Mouse (Mus musculus) stomach, embryonic 15.5 days (tissue): ENCODE measurements around the gene Pdzrn3. TPM values are rescaled to one million over a fixed set of nuclear protein-coding genes. Genes with fewer than 3 reads are reported as not detected.

ENCODE experiments used
- ATAC-seq: fragments of 200-750 bp; cut with Nextera tagmentation; 2 replicates; pipeline ENCODE4 v1.8.0; 2017; ENCODE audit warnings: low read depth, moderate number of reproducible peaks, moderate TSS enrichment; ENCODE audit not compliant: insufficient read depth, low FRiP score
- H3K27ac ChIP-seq: fragments of 300-500 bp; sonication (generic); 2 replicates; pipeline ENCODE4 v1.5.1; 2015; ENCODE audit warnings: mild to moderate bottlenecking, inconsistent platforms
- H3K27me3 ChIP-seq: fragments of 300-500 bp; sonication (generic); replicated peaks from 2 replicates; pipeline ENCODE4 v1.6.1; 2015; ENCODE audit warnings: inconsistent platforms
- H3K36me3 ChIP-seq: fragments of 300-500 bp; sonication (generic); 2 replicates; pipeline ENCODE4 v1.6.1; 2015; ENCODE audit warnings: inconsistent platforms
- H3K4me1 ChIP-seq: fragments of 300-500 bp; sonication (generic); 2 replicates; pipeline ENCODE4 v1.6.1; 2015; ENCODE audit warnings: inconsistent platforms
- H3K4me2 ChIP-seq: fragments of 300-500 bp; sonication (generic); 2 replicates; pipeline ENCODE4 v1.6.1; 2015; ENCODE audit warnings: mild to moderate bottlenecking, inconsistent platforms
- H3K4me3 ChIP-seq: fragments of 300-500 bp; sonication (generic); replicated peaks from 2 replicates; pipeline ENCODE4 v1.5.1; 2015; ENCODE audit warnings: inconsistent platforms
- H3K9ac ChIP-seq: fragments of 300-500 bp; sonication (generic); 2 replicates; pipeline ENCODE4 v1.6.1; 2015; ENCODE audit warnings: inconsistent platforms
- H3K9me3 ChIP-seq: fragments of 300-500 bp; sonication (generic); 2 replicates; pipeline ENCODE4 v1.6.1; 2016; ENCODE audit warnings: inconsistent platforms
- WGBS: fragments of 180-500 bp; shearing (Covaris S2); methylation state at CpG from one replicate; pipeline ENCODE4 v1.1.7; 2015; 5-methylcytosine and 5-hydroxymethylcytosine counted together
- polyA plus RNA-seq: library from polyadenylated mRNA; unstranded; fragments of >200 nt; fragmentation: Nextera tagmentation; extraction: Ambion mirVana; gene quantifications from 2 replicates; pipeline ENCODE4 v1.2.1, GENCODE M21; 2015

Pdzrn3 gene
- polyA plus RNA-seq, 1 experiment from 2014 or later, result 12.5 TPM

DNA sequence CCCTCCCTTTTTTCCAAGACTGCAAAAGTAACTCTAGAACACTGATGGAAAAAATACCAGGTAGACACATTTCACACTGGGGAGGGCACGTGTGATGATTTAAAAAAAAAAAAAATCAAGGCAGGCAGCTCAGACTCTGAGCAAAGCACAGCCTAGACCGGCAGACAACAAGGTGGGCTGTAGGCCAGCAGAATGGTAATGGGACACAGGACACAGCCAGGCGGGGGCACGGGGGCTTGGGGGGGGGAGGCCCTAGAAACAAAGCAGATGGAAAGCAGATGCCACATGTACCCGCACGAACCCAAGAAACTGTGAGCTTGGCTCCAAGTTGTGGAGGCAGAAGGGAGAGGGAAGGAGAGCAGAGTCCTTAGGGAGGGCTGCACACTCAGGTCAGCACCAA is 11.9 kb downstream of the Pdzrn3 start:
- Histone ChIP-seq H3K36me3 (0 out of 2 replicates have a peak, but pooled peaks cover 1% of the 10 kb centered on the region), H3K4me1 (peaks cover 38% of the 10 kb centered on the region; the same call in 1 of the 2 replicates), H3K4me2 (no peak overlapping the region), H3K27ac (no peak overlapping the region), H3K9ac (no peak overlapping the region), H3K4me3 (no peak overlapping the region), H3K9me3 (no peaks in the 10 kb centered on the region), H3K27me3 (no peaks in the 10 kb centered on the region)
- ATAC-seq, result no peak
- 66% methylated on average over 6 of the region's 6 CpGs for WGBS

DNA sequence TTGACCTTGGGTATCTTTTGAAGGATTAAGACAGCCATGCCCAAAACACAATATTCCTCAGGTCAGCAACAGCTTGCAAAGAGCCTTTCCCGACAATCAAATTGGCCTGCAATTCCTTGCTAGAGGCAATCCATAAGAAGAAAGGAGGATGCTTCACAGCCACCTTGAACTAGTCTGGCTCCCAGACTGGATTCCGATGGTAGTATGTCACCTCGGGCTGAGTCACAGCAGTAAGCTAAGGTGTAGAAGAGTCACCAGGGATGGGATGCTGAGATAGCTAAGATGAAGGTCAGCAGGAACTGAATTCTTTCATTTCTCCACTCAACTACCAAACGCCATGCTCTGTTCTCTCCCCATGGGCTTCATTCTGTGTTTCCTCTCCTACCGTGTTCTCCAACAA is 13.8 kb downstream of the Pdzrn3 start:
- ATAC-seq, result no peak
- H3K9ac ChIP-seq, result no peak overlapping the region
- 0 out of 2 replicates have a peak, but pooled peaks cover 4% of the 10 kb centered on the region for H3K36me3 ChIP-seq
- no peak overlapping the region for H3K4me3 ChIP-seq
- H3K4me2 ChIP-seq, result no peak overlapping the region
- no peaks in the 10 kb centered on the region for H3K9me3 ChIP-seq
- H3K27me3 ChIP-seq, result no peaks in the 10 kb centered on the region
- no peak overlapping the region for H3K27ac ChIP-seq
- peaks cover 37% of the 10 kb centered on the region; the same call in 1 of the 2 replicates for H3K4me1 ChIP-seq
- WGBS, result 81% methylated on average over 5 of the region's 5 CpGs

DNA sequence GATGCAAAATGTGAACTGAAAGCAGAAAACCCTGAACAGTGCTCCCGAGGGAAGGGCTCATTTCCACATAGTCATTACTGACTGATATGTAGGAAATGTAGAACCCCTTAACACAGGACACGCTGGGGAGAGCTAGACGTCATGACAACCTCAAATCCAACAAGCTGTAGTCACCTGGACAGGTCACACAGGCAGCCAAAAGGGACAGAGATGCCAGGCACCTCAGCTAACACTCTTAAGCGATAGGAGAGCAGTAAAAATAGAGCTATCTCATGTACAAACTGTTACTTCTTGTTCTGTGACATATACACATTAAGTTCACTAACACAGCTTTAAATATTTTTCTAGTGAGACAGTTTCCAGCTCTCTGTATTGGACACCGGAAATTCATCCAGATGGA is 15.0 kb downstream of the Pdzrn3 start:
- Histone ChIP-seq H3K9me3 (no peaks in the 10 kb centered on the region), H3K27ac (peak overlapping the region; percentile 54; the same call in 1 of the 2 replicates), H3K36me3 (0 out of 2 replicates have a peak, but pooled peaks cover 4% of the 10 kb centered on the region), H3K4me2 (no peak overlapping the region), H3K4me1 (peaks cover 33% of the 10 kb centered on the region; the same call in 1 of the 2 replicates), H3K9ac (no peak overlapping the region), H3K27me3 (no peaks in the 10 kb centered on the region), H3K4me3 (no peak overlapping the region)
- 48% methylated on average over 5 of the region's 5 CpGs for WGBS
- no peak for ATAC-seq

DNA sequence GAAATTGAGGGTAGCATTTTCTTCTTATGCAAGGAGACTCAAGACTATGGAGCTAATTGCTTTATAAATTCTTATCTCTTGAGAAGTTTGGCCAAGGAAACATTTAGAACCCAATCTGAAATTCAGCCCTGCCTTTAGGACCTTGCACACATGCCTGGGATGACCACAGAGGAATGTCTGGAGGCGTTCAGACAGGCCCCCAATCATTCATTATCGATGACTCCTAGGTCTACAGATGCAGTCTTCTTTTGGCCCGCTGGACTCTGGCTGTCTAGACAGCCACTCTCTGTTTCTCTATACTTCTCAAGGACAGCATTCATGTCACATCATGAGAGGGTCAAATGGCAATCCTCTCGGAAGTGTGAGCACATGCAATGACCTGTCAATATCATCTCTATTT is 15.4 kb downstream of the Pdzrn3 start:
- H3K9me3 ChIP-seq, result no peaks in the 10 kb centered on the region
- ATAC-seq, result no peak
- 0 out of 2 replicates have a peak, but pooled peaks cover 4% of the 10 kb centered on the region for H3K36me3 ChIP-seq
- no peak overlapping the region for H3K9ac ChIP-seq
- no peaks in the 10 kb centered on the region for H3K27me3 ChIP-seq
- 49% methylated on average over 4 of the region's 4 CpGs for WGBS
- no peak overlapping the region for H3K4me3 ChIP-seq
- H3K4me2 ChIP-seq, result no peak overlapping the region
- no peak overlapping the region for H3K27ac ChIP-seq
- peaks cover 29% of the 10 kb centered on the region; the same call in 1 of the 2 replicates for H3K4me1 ChIP-seq

DNA sequence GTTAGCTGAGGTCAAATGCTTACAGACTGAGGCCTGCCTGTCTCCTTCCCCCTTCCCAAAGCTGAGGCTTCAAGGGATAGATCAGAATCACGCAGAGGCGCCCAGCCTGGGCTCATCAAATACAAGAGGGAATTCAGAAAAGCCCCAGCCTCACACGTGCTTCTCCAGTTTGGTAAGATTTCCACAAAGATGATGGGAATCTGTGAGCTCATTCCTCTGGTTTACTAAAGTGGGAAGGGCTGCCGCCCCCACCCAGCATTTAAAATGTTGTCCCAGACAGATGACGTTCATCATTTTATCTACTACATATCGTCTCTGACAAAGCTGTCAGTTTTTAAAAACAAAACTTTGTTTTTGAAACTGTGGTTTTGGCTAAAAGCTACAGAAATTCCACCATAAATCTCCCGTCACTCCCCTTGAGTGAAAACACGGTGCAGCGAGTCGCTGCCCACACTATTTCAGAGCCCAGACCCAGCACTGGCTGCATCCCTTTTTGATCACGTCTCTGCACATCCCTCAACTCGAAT is 17.4 kb downstream of the Pdzrn3 start:
- Histone ChIP-seq H3K9ac (no peak overlapping the region), H3K27ac (peak overlapping the region; percentile 28; the same call in 1 of the 2 replicates), H3K4me1 (peaks cover 19% of the 10 kb centered on the region; the same call in 1 of the 2 replicates), H3K9me3 (no peaks in the 10 kb centered on the region), H3K27me3 (no peaks in the 10 kb centered on the region), H3K4me2 (no peak overlapping the region), H3K36me3 (0 out of 2 replicates have a peak, but pooled peaks cover 4% of the 10 kb centered on the region), H3K4me3 (no peak overlapping the region)
- 42% methylated on average over 12 of the region's 12 CpGs for WGBS
- peak; percentile 37; the same call in 1 of the 2 replicates for ATAC-seq

DNA sequence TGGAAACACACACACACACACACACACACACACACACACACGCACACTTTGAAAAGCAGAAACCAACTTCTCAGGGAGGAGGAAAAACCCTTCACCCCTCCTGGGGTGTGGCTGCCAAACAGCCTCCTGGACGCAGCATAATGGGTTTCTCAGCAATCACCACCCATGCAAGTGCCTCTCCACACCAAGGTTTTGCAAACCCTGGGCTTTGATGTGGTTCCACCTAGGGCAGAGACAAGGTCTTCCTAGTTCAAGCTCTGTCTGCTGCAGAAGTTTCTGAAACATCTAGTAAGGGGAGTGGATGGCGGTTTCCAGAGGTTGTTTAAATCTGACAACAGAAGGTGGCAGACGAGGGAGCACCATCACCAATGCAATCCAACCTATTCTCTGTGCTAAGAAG is 18.1 kb downstream of the Pdzrn3 start:
- ATAC-seq, result no peak
- peaks cover 21% of the 10 kb centered on the region; the same call in 1 of the 2 replicates for H3K4me1 ChIP-seq
- H3K4me3 ChIP-seq, result no peak overlapping the region
- no peak overlapping the region for H3K4me2 ChIP-seq
- H3K36me3 ChIP-seq, result 0 out of 2 replicates have a peak, but pooled peaks cover 4% of the 10 kb centered on the region
- WGBS, result 49% methylated on average over 4 of the region's 4 CpGs
- H3K27ac ChIP-seq, result peak overlapping the region; percentile 28; the same call in 1 of the 2 replicates
- no peak overlapping the region for H3K9ac ChIP-seq
- H3K9me3 ChIP-seq, result no peaks in the 10 kb centered on the region
- H3K27me3 ChIP-seq, result no peaks in the 10 kb centered on the region

DNA sequence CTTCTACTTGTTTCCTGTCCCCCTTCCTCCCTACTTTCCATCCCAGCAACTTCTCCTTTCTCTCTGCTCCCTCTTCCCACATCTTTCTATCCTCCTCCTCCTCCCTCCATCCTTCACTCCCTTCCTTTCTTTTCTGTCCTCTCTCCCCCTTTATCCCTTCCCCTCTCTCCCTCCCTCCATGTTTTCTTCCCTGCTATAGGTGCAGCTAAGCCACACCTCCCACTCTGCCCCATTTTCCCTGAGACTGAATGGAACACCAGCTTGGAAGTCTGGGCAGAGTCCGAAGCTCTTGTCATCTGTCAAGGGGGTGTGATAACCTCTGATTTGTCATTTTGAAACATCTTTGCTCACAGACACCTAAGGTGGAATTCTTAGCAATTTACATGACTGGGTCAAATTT is 22.8 kb downstream of the Pdzrn3 start:
- no peak overlapping the region for H3K9ac ChIP-seq
- no peaks in the 10 kb centered on the region for H3K9me3 ChIP-seq
- no peak overlapping the region for H3K27ac ChIP-seq
- ATAC-seq, result no peak
- no peak overlapping the region for H3K4me2 ChIP-seq
- no peaks in the 10 kb centered on the region for H3K27me3 ChIP-seq
- no peaks in the 10 kb centered on the region for H3K36me3 ChIP-seq
- no peak overlapping the region for H3K4me3 ChIP-seq
- peaks cover 23% of the 10 kb centered on the region for H3K4me1 ChIP-seq
- 45% methylated on average over 1 of the region's 1 CpGs for WGBS

DNA sequence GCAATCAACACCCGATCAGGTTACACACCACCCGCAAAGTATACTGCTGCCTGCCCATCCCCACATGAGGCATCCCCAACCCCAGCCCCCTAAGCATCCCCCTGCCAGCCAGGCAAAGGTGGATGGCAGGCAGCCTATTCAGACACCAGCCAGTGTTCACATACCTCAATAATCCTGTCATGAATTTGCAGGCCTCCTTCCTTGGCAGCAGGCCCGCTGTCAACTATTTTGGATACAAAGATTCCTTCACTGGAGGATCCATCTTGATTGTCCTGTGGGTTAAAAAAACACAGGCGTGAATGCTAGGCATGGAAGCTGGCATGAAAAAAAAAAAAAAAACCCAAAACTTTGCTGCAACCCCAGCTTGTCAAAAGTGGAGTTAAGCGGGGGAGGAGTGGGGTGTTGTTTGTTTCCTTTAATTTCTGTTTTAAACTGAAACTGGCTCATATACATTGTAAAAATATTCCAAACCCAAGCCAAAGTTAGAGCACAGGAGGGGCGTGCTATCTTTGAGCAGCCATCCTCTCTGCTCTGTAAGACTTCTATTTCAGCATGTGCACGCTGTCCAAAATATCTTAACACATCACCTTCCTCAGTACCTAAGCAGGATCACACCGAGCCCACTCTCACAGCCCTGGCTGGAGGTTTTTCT is 23.3 kb downstream of the Pdzrn3 start:
- H3K4me1 ChIP-seq, result peaks cover 23% of the 10 kb centered on the region
- no peak for ATAC-seq

DNA sequence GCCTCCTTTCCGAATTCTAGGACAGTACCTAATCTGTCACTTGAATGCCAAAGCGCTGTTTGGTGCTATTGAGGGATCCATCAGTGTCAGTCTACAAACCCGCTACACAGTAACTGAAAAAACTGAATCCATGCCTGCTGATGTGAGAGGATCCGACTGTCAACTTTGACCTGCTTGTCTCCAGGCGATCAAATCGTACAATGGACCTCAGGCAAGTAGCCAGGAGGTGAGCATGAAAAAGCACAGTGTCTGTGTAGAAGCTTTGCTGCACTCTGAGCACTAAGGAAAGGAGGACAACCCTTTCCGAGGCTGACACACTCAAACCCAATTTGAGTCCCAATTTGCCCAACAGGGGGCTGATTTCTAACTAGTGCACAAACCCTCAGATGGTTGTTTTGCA is 24.0 kb downstream of the Pdzrn3 start:
- Histone ChIP-seq H3K4me2 (no peak overlapping the region), H3K4me3 (no peak overlapping the region), H3K4me1 (peaks cover 23% of the 10 kb centered on the region), H3K9ac (no peak overlapping the region), H3K9me3 (no peaks in the 10 kb centered on the region), H3K27ac (peak overlapping the region; percentile 33; the same call in 1 of the 2 replicates), H3K27me3 (no peaks in the 10 kb centered on the region), H3K36me3 (no peaks in the 10 kb centered on the region)
- 73% methylated on average over 7 of the region's 7 CpGs for WGBS
- no peak for ATAC-seq

More for the DNA sequence above, 23.3 kb downstream of the Pdzrn3 start:
- whole genome bisulfite sequencing, result 53% methylated on average over 8 of the region's 8 CpGs
- no peak overlapping the region for H3K9ac ChIP-seq
- H3K27me3 ChIP-seq, result no peaks in the 10 kb centered on the region
- H3K27ac ChIP-seq, result no peak overlapping the region
- no peaks in the 10 kb centered on the region for H3K36me3 ChIP-seq
- no peaks in the 10 kb centered on the region for H3K9me3 ChIP-seq
- no peak overlapping the region for H3K4me2 ChIP-seq
- no peak overlapping the region for H3K4me3 ChIP-seq

DNA sequence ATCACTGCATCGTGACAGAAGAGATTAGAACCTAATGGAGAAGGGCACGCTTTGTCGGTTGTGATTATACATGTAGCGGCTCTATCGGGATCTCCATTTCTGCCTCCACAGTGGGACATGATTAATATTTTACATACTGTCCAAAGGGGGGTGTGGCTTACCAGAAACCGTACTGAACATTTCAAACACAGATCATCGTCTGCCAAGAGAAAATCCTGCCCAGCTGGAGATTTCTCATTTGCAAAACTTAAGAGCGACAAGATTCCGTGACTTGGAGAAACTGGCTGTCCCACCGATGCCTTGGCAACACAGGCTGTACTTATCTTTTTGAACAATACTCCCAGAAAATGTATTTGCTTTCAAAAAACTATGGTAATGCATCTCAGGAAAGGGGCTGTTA is 25.1 kb downstream of the Pdzrn3 start:
- no peaks in the 10 kb centered on the region for H3K36me3 ChIP-seq
- H3K4me3 ChIP-seq, result no peak overlapping the region
- peak overlapping the region; percentile 64; the same call in 1 of the 2 replicates for H3K27ac ChIP-seq
- H3K4me2 ChIP-seq, result no peak overlapping the region
- peaks cover 23% of the 10 kb centered on the region for H3K4me1 ChIP-seq
- no peaks in the 10 kb centered on the region for H3K27me3 ChIP-seq
- no peak overlapping the region for H3K9ac ChIP-seq
- no peaks in the 10 kb centered on the region for H3K9me3 ChIP-seq
- WGBS, result 43% methylated on average over 10 of the region's 10 CpGs
- 0 out of 2 replicates have a peak, but pooled peaks have one; percentile 28 for ATAC-seq

DNA sequence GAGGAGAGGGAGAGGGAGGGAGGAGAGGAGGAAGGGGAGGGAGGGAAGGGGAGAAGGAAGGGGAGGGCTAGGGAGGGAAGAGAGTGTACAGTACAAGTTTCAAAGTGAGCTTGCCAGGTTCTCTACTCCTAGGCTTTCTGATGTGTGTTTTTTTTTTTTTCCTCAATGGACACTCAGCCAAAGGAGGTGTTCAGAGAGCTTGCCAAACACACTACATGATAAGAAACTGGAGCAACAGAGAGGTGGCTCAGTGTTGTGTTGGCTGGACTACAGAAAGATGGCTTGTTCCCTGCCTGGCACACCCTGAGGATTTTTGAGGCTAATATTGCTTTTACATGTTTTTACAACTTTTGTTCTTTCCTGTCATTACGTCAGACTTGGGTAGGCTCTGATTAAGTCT is 26.6 kb downstream of the Pdzrn3 start:
- H3K27ac ChIP-seq, result no peak overlapping the region
- no peak overlapping the region for H3K4me3 ChIP-seq
- no peaks in the 10 kb centered on the region for H3K9me3 ChIP-seq
- WGBS, result 60% methylated on average over 1 of the region's 1 CpGs
- ATAC-seq, result no peak
- H3K36me3 ChIP-seq, result no peaks in the 10 kb centered on the region
- H3K4me2 ChIP-seq, result no peak overlapping the region
- H3K27me3 ChIP-seq, result no peaks in the 10 kb centered on the region
- H3K4me1 ChIP-seq, result peaks cover 24% of the 10 kb centered on the region
- no peak overlapping the region for H3K9ac ChIP-seq

DNA sequence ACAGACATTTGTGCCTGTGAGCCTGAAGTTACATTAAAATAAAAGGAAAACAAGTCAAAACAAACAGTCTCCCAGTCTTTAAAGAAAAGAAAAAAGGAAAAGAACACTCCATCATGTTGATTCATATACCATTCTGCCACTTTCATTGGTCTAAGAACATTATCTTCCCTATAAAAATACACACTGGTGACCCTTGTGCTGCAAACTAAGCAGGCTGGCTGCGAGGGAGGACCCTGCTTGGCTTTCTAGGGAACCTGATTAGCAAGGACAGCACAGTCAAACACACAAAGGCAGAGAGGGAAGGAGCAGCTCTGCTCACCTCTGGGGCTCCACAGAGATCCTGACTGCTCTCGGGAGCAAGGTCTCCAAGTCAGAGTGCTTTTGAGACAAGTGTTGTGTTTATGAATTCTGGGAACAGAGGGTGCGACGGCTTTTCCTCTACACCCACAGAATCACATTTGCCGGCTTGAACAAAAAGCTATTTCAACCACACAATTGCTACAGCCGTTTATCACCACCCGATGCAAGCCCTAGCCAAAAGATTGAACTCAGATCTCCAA is 27.2 kb downstream of the Pdzrn3 start:
- 22% methylated on average over 7 of the region's 7 CpGs for WGBS
- peaks cover 24% of the 10 kb centered on the region for H3K4me1 ChIP-seq
- H3K27me3 ChIP-seq, result no peaks in the 10 kb centered on the region
- no peaks in the 10 kb centered on the region for H3K36me3 ChIP-seq
- no peak for ATAC-seq
- no peak overlapping the region for H3K4me3 ChIP-seq
- H3K27ac ChIP-seq, result peak overlapping the region; percentile 57
- H3K9ac ChIP-seq, result no peak overlapping the region
- no peak overlapping the region for H3K4me2 ChIP-seq
- no peaks in the 10 kb centered on the region for H3K9me3 ChIP-seq
